Mouse (Mus musculus) adrenal gland (tissue): ENCODE measurements around the gene Trim31.

Source experiments
- intact Hi-C: fragments of 180-260 bp; cut with DNase I; formaldehyde crosslinking; loops from one replicate; pipeline ENCODE4 v1.15.1; 2025

Gene Trim31

GRCm38 (mm10) chr17:36893387-36893786, 4.5 kb upstream of the Trim31 start:
- intact Hi-C loops, result loop anchor here (5.0 kb wide), 1 partner anchor 154 kb away; the partner anchor contains the start of gene Gabbr1

GRCm38 (mm10) chr17:36896583-36896982, 1.3 kb upstream of the Trim31 start:
- intact Hi-C loops, result loop anchor here (5.0 kb wide), 3 partner anchors 69 to 306 kb away; partner anchors contain the start of gene Olfr94

- intact Hi-C loops, result loop anchor here (5.0 kb wide), 3 partner anchors 70 to 305 kb away; partner anchors contain the start of gene Olfr94
Measured at GRCm38 (mm10) chr17:36897065-36897464, 853 bp upstream of the Trim31 start.

GRCm38 (mm10) chr17:36899376-36899775, 1.5 kb downstream of the Trim31 start:
- intact Hi-C loops, result loop anchor here (5.0 kb wide), 3 partner anchors 72 to 303 kb away; partner anchors contain the start of gene Olfr94

- intact Hi-C loops, result no loop called here
Measured at GRCm38 (mm10) chr17:36900001-36900400, 2.1 kb downstream of the Trim31 start.

GRCm38 (mm10) chr17:36900691-36901090, 2.8 kb downstream of the Trim31 start:
- intact Hi-C loops, result no loop called here

- intact Hi-C loops, result no loop called here
Measured at GRCm38 (mm10) chr17:36903651-36904050, 5.7 kb downstream of the Trim31 start.

GRCm38 (mm10) chr17:36908235-36908634, 10.3 kb downstream of the Trim31 start:
- intact Hi-C loops, result no loop called here

- intact Hi-C loops, result no loop called here
Measured at GRCm38 (mm10) chr17:36909802-36910201, 11.9 kb downstream of the Trim31 start.

- intact Hi-C loops, result no loop called here
Measured at GRCm38 (mm10) chr17:36912031-36912430, 14.1 kb downstream of the Trim31 start.

GRCm38 (mm10) chr17:36914108-36914507, 16.2 kb downstream of the Trim31 start:
- intact Hi-C loops, result loop anchor here (2.0 kb wide), 1 partner anchor 83 kb away; no protein-coding TSS in a partner anchor

GRCm38 (mm10) chr17:36915076-36915475, 17.2 kb downstream of the Trim31 start:
- intact Hi-C loops, result loop anchor here (2.0 to 5.0 kb wide), 3 partner anchors 47 to 132 kb away; partner anchors contain the start of gene Gabbr1

- intact Hi-C loops, result no loop called here
Measured at GRCm38 (mm10) chr17:36920239-36920638, 22.3 kb downstream of the Trim31 start.

- intact Hi-C loops, result no loop called here
Measured at GRCm38 (mm10) chr17:36922715-36923114, 24.8 kb downstream of the Trim31 start.

GRCm38 (mm10) chr17:36923491-36923890, 25.6 kb downstream of the Trim31 start:
- intact Hi-C loops, result no loop called here

- intact Hi-C loops, result no loop called here
Measured at GRCm38 (mm10) chr17:36927496-36928120, 29.7 kb downstream of the Trim31 start.

- intact Hi-C loops, result no loop called here
Measured at GRCm38 (mm10) chr17:36929236-36929932, 31.5 kb downstream of the Trim31 start.

GRCm38 (mm10) chr17:36930233-36930632, 32.3 kb downstream of the Trim31 start:
- intact Hi-C loops, result no loop called here

- intact Hi-C loops, result no loop called here
Measured at GRCm38 (mm10) chr17:36931130-36931529, 33.2 kb downstream of the Trim31 start.

- intact Hi-C loops, result no loop called here
Measured at GRCm38 (mm10) chr17:36931806-36932205, 33.9 kb downstream of the Trim31 start.

- intact Hi-C loops, result no loop called here
Measured at GRCm38 (mm10) chr17:36938056-36938455, 40.1 kb downstream of the Trim31 start.

- intact Hi-C loops, result no loop called here
Measured at GRCm38 (mm10) chr17:36942391-36942790, 44.5 kb downstream of the Trim31 start.
